In the genomic region with DNA sequence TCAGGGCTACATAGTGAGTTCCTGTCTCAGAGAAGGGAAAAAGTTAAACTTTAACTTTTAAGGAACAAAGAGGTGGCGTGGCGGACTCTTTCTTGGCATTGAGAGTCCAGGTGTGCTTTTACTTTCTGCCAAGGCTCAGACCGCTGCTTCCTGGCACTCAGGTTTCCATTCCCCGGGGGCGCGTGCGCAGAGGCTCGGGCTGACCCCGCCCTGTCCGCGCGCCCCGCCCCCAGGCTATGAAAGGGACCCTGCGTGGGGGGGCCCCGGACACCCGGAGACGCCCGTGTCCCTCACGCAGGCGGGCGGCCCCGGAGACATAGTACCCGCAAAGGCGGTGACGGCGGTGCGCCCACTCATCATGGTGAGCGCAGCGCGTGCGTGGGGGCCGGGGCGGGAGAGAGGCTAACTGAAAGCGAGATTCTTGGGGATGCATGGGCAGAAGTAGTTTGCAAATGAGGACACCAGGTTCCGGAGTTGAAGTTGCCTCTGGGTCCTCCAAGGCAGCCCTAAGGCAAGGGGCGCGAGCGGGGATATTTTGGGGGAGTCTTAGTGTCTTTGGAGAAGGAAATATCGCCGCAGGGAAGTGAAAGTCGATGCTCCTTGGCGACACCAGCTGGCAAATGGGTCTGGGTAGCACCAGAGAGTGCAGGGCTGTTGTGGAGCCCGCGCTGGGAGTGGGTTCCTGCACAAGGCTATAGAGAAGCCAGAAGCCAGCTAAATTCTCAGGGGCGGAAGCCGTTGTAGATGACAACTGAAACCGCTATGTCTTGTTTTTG, we compare ENCODE assay signal across 8 mouse cellular contexts. TPM values are rescaled to one million over a fixed set of nuclear protein-coding genes. Genes with fewer than 3 reads are reported as not detected.
DNase-seq lines count a peak whose midpoint lies in the region; ATAC-seq lines count a peak whose summit lies in the region.

TSS of gene Cnp (plus strand) at position 197 of the 776 bp plus-strand sequence.

- WGBS in intestine, embryonic 14.5 days = 2% methylated on average over 47 of the region's 47 CpGs

- peak within 1 kb of the TSS; percentile 73 for H3K27ac ChIP-seq in intestine, embryonic 14.5 days (ENCODE audit: low read depth)

- H3K27me3 ChIP-seq in intestine, embryonic 14.5 days (replicated peaks; ENCODE audit: control insufficient read depth, insufficient read depth, low read length) = peaks cover 13% of the 10 kb centered on the region; the same call in 1 of the 2 replicates

- ATAC-seq in activated CD4-positive, CD25-positive, alpha-beta regulatory T cell, adult 4 months = peak; percentile 61
- peak; percentile 67 for ATAC-seq in intestine, embryonic 14.5 days (replicated peaks; ENCODE audit: low FRiP score, low TSS enrichment, low read depth)
- ATAC-seq in megakaryocyte-erythroid progenitor cell, adult 5-6 weeks (replicated peaks; ENCODE audit: low FRiP score, low TSS enrichment, poor library complexity, severe bottlenecking) = peak; percentile 23

- peaks cover 15% of the 10 kb centered on the region for H3K36me3 ChIP-seq in intestine, embryonic 14.5 days (ENCODE audit: control insufficient read depth, insufficient read depth, low read length)

- DNase-seq in embryo, embryonic 10.5 days (ENCODE audit: low spot score) = peak; percentile 73
- peak; percentile 64 to 70 for DNase-seq in gastrocnemius, postnatal 36 days
- DNase-seq in intestine, embryonic 14.5 days (ENCODE audit: low spot score) = peak; percentile 84
- DNase-seq in left cerebral cortex, postnatal 14 days (ENCODE audit: low spot score in 2 of 2) = peak; percentile 47 to 66
- peak; percentile 58 for DNase-seq in right cerebral cortex, postnatal 25 days
- no peak for DNase-seq in adipocyte (ENCODE audit: low spot score)

- peak within 1 kb of the TSS; percentile 63 for H3K9ac ChIP-seq in intestine, embryonic 14.5 days (ENCODE audit: low read length)

- no peaks in the 10 kb centered on the region for H3K9me3 ChIP-seq in intestine, embryonic 14.5 days (ENCODE audit: control insufficient read depth, low read length)

- intact Hi-C loops in gastrocnemius, postnatal 36 days (cut with DNase I) = no loop called here
- intact Hi-C loops in left cerebral cortex, postnatal 14 days (cut with DNase I) = loop anchor here (5.0 kb wide), 1 partner anchor 42 kb away; the partner anchor contains the start of gene Nkiras2

- H3K4me3 ChIP-seq in intestine, embryonic 14.5 days (ENCODE audit: low read depth, low read length) = peak within 1 kb of the TSS; percentile 66

- H3K4me2 ChIP-seq in intestine, embryonic 14.5 days (ENCODE audit: low read length) = peak within 1 kb of the TSS; percentile 73

- peaks cover 12% of the 10 kb centered on the region; the same call in 1 of the 2 replicates for H3K4me1 ChIP-seq in intestine, embryonic 14.5 days (replicated peaks; ENCODE audit: control insufficient read depth, insufficient read depth, low read length)

RNA-seq across cellular contexts. Expression of gene Cnp, which starts in this region (rescaled TPM):
- 100 to 1,000 TPM; 181 to 201 TPM for polyA plus RNA-seq in activated CD4-positive, CD25-positive, alpha-beta regulatory T cell, adult 4 months (2017; shearing (Covaris generic))
- total RNA-seq in gastrocnemius, postnatal 36 days (2021) = 1 to 10 TPM; 4.3 to 7.3 TPM
- 34.7 and 39.2 TPM in 2 replicates for polyA plus RNA-seq in intestine, embryonic 14.5 days (2014; fragmentation: Nextera tagmentation; extraction: Ambion mirVana)
- 100 to 1,000 TPM; 158 to 245 TPM for total RNA-seq in left cerebral cortex, postnatal 14 days (2021)
- total RNA-seq in megakaryocyte-erythroid progenitor cell, adult 5-6 weeks (2014; fragmentation: Nextera tagmentation) = 57.0 and 60.8 TPM in 2 replicates
- 26.7 and 44.2 TPM in 2 replicates for total RNA-seq in megakaryocyte-erythroid progenitor cell, adult 5-6 weeks (2017)
